Mouse (Mus musculus) cerebellum, postnatal 36 days (tissue): ENCODE results near the gene Kiss1.
A peak's percentile ranks its signal among the peaks of the same experiment; 100 is the strongest.
"Not testable (repeated sequence)": the region's sequence is repeated elsewhere in the genome, so short reads cannot be mapped to it uniquely, and the experiment has no call there.

ENCODE experiments used
- DNase-seq, 2 experiments: peaks; one replicate each; pipeline ENCODE4 v3.0.0; 2021 to 2022; ENCODE audit warnings: mixed read lengths in 2 of 2

The Kiss1 gene

DNA sequence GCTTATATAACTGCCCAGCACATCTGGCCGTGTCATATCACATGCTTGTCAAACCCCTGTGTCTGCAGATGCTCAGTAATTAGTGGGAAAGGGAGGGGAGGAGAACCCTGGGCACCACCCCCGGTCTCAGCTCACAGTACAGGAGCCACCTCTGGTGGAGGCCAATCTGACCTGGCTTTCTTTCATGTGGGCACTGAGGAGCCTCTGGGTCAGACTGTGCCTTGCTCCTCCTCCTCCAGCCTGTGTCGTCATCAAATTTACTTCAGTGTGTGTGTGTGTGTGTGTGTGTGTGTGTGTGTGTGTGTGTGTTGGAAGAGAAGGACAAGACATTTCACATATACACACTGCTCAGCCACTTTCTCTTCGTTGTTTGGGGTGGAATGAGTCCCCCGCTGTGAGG, 1.7 kb downstream of the Kiss1 start:
- DNase-seq = no peak

DNA sequence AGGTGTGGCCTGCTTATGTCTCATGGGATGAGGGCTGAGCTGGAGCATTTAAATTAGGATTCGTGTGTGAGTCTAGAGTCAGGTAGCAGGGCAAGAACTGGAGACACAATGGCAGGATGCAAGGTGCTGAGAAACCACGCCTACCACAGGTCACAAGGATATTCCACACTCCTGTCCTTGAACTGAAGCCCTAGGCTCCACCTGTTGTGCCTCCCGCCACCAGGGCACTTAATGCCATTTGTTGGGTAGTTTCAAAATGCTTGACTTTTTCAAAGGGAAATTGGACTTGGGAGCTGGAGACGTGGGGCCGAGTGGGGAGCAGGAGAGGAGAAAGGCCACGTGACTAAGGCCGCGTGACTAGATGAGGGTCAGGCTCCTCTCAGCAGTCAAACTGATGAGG, 4.3 kb downstream of the Kiss1 start:
- no peak for DNase-seq

DNA sequence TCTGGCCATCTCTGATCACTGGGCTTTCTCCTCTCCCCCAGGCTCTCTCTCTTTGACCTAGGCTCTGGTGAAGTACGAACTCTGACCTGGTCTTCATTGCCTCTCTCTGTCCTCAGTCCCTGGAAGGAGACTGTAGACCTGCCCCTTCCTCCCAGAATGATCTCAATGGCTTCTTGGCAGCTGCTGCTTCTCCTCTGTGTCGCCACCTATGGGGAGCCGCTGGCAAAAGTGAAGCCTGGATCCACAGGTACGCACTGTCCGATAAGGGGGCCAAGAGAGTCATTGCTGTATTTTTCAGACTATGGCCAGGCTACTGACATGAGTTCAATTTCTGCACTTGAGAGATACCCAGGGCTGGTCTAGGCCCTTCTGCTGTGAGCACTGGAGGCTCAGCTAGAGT, 5.4 kb downstream of the Kiss1 start:
- no peak for DNase-seq

DNA sequence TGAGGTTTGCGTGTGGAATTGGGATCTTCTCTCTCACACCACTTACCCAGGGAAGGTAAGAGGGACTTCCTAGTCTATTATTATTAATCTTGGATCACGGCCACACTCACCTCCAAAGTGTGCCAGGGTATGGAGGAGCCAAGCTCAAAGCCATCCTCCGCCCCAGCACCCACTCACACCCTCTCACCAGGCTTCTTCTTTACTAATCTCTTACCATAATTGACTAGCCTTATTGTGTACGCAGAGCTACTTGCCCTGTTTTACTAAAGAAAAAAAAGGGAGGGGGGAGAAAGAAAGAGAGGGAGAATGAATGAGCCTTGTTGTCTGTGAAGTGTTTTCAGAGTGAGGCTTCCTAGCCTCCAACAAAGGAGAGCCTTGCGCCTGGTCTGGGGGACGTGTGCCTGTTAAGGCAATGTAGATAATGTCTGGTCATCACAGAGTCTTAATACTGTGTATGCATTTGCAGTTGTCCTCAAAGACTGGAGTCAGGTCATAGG, 6.7 kb downstream of the Kiss1 start:
- no peak for DNase-seq

DNA sequence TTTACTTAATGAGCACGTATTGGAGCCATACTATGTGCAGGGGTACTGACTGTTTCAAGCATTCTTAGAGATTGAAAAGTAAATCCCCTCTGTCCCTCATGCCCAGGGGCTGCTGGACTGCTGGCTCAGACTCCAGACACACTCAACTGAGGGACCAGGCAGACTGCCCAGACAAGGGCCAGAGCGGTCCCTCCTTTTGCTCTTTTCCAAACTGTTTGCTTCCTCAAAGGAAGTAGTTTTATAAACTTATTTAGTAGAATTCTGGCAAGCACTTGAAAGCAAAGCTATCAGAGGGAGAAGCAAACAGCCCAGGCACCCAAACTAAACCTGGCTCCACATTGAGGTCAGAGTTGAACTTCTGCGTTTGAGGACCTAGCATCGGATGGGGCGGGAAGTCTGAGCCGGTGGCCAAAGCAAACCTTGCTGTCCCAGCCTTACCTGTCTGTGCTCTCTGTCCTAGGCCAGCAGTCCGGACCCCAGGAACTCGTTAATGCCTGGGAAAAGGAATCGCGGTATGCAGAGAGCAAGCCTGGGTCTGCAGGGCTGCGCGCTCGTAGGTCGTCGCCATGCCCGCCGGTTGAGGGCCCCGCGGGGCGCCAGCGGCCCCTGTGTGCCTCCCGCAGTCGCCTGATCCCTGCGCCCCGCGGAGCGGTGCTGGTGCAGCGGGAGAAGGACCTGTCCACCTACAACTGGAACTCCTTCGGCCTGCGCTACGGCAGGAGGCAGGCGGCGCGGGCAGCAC, 7.4 kb downstream of the Kiss1 start:
- no peak for DNase-seq

DNA sequence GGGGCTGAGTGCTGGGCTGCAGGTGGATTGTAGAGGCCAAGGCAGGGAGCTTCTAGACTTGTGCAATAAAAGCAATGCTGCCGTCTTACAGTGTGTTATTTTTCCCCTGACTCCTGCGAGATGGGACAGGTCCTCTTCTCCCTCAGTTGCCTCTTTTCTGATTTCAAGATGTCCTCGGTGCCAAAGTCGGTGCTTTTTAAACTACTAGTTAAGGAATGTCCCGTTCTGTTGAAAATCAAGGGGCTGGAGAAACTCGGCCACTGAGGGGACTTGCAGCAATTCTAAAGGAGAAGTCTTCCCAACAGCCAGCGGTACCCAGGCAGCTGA, 7.9 kb downstream of the Kiss1 start:
- DNase-seq = no peak

DNA sequence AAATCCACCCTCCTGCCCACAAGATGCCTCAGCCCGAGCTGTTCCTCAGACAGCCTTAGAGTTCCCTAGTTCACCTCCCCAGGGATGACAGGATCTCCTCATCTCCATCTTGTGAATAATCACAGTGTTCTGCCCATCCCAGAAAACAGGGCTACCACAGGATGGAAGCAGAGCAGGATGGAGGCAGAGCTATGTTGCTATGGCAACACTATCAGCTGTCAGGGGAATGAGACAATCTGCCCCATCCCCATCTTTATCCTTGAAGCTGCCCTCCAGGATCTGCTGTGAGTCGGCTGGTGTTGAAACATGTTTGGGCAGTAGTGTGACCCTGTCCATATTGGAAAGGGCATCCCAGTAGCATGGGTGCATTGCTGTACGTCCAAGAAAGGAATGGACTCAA, 9.5 kb downstream of the Kiss1 start:
- no peak for DNase-seq

DNA sequence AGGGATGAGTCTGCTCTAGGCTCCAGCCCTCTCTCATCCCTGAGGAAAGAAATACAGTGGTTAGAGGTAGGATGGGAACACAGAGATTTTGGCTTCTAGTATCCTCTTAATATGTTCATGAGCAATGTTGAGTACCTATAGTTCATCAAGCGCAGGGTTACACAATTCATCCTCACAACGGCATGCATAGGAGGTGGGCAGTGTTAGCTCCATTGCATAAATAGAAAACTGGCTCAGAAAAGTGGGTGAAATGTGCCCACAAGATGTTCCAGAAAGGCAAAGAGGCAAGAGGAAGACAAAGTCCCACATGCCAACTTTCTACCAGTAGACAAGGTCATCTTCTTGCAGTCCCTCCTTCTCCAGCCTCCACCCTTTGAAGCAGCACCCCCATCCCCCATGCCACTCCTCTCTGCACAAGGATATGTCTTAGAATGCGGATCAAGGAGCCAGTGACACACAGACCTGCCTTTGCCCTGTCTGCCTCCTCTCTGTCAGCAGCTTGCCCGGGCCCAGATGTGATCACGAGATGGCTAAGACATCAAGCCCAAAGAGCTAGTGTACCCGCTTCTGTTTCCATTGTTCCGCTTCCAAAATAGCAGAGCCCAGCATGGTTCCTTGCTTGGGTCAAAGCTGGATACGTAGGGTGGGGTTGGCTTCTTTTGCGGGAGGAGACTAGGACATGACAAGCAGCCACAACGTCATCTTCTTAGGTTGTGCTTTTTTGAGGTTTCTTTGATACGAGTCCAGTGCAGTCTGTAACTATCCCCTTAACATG, 11.2 kb downstream of the Kiss1 start:
- no peak for DNase-seq

DNA sequence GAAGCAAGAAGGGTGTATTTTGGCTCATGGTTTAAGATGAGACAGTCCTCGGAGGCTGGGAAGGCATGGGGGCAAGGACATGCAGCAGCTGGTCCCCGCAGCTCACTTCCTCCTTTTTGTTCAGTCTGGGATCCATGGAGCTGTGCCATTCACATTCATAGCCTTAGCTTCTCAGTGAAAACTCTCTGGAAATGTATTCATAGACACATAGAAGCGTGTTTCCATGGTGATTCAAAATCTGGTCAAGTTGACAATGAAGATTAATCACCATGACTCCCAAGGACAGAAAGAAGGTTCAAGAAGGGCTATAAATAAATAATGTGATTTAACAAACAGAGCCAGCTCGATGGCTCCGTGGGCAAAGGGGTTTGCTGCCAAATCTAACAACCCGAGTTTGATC, 12.3 kb downstream of the Kiss1 start:
- no peak for DNase-seq

DNA sequence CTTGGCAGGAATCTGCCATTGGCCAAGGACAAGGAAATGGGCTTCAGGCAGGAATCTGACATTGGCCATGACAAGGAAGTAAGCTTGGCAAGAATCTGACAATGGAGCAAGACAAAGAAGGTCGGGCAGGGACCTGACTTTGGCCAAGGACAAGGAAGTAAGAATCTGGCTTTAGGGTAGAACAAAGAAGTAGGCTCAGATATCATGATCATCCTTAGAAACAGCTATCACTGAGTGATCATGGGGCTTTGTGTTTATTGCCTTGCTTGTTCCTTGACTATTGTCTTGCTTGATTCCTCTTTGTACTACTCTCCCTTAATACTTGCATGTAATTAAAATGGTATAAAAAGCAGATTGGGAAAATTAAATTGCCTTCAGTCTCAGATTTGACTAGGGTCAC, 18.7 kb downstream of the Kiss1 start:
- DNase-seq = not testable (repeated sequence)

DNA sequence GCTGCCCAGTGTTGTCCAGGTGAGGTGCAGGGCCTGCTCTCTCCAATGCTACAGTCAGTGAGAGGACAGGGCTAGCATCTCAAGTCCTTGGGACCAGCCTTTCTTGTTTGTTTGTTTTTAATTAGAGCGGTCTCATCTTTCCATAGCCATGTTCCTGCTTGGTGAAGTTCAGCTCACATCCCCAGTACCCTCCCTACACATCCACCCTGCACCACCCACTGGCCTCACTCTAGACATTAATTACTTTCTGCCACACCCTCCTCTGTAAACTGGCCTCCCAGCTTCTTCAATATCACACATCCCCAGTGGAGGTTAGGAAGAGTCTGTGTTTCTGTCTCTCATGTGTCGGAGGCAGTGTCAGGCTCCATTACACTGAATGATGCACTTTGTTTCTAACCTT, 22.7 kb downstream of the Kiss1 start:
- no peak for DNase-seq

DNA sequence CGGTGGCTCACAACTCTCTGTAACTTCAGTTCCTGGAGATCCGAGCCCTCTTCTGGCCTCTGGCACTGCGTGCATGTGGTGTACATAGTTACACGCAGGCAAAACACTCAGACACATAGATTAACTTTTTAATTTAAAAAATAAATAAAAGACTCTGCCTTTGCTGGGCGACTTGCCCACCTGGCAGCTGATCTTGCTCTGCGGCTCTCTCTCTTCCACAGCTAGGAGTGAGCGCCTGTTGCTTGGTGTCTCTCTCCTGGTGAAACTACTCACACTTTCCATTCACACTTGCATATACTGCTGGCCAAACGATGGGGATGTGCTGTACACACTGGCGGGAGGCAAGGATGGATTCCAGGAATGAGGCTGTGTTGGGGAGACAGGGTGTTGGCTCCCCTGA, 24.9 kb downstream of the Kiss1 start:
- DNase-seq = no peak

DNA sequence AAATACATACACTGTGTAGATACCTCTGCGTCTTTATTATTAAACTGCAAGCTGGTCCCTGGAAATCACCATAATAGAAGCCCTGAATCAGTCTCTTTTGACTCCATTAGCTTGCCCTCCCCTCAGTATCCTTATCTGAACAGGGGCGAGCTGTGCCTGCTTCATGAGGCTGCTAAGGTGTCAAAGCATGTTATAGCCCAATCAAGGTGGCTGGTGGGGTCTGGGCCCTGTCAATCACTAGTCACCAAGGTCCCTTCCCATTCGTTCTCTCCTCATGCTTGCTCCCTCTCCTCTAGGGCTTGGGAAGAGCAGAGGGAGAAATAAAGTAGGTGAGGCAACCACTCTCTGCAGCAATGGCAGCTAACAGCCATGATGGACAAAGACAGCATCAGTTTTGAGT, 25.6 kb downstream of the Kiss1 start:
- no peak for DNase-seq

DNA sequence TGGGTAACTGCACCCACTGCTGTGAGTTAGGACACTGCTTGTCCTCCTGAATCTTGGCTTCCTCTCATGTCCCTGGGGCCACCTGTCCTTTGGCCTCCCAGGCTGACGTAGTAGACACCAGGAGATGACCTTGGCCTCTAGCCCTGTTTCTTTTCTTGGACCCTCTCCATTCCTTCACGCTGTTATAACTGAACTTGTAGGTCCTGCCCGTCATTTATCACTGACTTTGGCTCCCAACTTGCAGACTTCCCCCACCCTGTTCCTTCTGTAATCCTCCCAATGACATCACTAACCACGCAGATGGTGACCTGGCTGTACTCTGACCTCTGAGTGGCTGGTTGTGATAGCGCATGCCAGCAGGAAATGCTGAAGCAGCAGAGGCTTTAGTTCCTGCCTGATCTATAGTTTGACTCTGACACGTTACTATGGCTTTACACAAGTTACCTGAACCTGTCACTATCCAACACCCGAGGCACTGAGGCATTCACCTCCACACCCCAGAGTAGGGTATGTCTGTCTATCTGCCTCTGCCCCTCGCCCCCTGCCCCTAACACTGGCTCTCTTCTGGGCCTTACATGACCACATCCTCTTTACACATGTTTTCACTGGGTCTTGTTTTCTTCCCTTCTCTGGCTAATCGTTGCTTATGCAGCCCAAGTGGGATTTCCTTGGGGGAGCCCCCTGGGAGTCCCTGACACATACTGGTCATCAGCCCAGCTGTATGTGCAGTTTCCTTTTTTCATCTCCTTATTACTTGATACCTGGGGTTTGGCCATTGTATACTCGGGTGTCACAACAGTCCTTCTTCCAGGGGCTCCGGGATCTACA, 26.2 kb downstream of the Kiss1 start:
- no peak for DNase-seq

DNA sequence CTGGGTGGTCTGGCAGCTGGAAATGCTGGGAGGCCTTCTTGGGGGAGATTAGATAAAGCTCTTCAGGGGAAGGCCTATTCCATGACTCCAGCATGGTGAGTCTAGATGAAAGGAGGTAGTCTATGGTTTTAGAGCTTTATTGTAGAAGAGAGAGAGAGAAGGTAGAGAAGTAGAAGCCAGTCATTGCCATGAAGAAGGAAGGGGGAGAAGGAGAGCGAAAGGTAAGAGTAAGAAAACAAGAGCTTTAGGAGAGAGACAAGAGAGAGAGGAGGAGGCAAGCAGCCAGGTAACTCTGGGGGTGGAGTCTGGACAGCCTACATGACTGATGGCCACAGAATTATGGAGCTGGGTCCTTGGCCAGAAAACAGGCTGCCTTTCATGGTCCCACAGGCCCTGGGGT, 28.5 kb downstream of the Kiss1 start, which contains the start of gene Ren1:
Ren1 (plus strand) TSS at position 301 of the 400 bp plus-strand sequence.
- DNase-seq = no peak

DNA sequence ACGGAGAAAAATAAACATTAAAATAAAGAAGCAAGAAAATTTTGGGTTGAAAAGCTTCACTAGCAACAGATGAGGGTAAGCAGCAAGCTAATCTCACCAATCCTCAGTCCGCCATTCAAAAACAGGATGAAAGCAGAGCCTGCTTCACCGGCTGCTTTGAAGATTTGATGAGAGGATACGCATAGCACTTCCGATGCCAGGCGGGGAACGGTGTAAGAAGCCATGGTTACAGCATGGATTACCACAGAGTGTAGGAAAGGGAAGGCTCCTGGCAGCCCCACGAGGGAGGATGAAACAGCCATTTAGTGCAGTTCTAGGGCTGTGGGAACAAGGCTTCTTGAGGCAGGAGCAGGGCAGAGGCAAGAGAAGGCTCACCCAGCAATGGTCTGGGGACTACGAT, 30.1 kb downstream of the Kiss1 start:
- no peak for DNase-seq

DNA sequence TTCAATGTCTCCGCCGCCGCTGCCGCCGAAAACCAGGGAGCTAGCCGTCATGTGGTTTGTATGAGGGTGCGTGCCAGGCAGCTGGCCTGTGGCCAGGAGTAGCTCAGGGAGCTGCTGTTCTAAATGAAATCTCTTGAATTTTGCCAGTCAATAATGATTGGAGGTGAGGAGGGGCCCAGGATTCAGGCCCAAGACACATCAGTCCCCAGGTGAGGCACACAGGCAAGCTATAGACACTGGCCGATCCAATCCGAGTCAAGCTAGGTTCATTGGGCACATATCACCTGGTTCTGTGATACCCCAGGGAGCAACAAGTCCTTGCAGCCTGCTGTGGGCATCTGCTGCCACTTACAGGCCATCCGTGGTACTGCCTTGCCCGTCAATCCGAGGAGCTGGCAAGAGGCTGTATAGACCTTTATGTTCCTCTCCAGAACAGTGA, 31.7 kb downstream of the Kiss1 start:
- peak; percentile 84 to 86 for DNase-seq

DNA sequence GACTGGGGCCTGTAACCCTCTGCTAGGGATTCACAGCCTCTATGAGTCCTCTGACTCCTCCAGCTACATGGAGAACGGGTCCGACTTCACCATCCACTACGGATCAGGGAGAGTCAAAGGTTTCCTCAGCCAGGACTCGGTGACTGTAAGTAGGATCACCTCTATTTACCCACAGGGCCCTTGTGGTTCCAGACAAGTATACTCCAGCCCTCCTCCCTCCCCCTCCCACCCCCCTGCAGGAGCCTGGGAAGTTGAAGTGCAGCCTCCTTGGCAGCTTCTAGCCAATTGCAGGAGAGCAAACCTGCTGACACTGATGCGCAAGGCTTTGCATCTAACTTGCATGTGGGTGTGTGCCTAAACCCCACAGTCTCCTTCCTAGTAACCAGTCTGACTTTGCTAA, 33.8 kb downstream of the Kiss1 start:
- DNase-seq = no peak

DNA sequence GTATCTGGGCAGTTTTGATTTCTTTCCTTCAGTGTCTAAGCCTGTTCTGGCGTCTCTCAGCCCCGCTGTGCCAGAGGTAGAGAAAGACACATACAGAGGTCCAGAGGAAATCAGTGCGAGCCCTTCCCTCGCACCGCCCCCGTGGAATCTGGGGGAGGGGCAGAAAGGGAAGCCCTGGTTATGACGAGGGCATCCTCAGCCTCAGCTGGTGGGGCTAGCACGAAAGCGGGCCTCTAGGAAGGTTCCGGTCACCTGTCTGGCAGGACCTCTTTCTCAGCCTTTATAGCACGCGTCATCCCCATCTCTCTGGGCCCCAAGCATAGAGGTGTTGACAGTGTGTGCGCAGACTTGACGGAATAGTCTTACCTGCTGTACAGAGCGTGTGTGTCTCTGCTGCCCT, 34.2 kb downstream of the Kiss1 start:
- DNase-seq = no peak

DNA sequence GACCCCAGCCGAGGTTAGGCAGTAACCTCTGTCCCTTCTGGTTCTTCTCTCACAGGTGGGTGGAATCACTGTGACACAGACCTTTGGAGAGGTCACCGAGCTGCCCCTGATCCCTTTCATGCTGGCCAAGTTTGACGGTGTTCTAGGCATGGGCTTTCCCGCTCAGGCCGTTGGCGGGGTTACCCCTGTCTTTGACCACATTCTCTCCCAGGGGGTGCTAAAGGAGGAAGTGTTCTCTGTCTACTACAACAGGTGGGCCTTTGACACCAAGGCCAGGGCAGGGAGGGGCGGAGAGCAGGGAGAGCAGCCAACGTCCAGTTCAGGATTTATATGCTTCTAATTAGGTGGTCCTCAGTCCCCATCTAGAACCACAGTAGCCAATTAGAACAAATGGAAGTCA, 34.7 kb downstream of the Kiss1 start:
- no peak for DNase-seq

DNA sequence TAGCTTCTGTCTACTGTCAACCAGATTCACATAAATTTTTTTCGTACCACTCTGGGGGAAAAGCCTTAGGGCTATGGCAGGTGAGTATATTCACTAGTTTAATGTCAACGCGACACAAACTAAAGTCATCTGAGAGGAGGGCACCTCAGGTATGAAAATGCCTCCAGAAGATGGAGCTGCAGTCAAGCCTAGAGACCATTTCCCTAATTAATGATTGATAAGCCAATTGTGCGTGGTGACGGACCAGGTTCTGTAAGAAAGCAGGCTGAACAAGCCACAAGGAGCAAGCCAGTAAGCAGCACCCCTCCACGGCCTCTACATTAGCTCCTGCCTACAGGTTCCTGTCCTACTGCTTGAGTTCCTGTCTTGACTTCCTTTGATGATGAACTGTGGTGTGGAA, 39.3 kb downstream of the Kiss1 start:
- DNase-seq = no peak

DNA sequence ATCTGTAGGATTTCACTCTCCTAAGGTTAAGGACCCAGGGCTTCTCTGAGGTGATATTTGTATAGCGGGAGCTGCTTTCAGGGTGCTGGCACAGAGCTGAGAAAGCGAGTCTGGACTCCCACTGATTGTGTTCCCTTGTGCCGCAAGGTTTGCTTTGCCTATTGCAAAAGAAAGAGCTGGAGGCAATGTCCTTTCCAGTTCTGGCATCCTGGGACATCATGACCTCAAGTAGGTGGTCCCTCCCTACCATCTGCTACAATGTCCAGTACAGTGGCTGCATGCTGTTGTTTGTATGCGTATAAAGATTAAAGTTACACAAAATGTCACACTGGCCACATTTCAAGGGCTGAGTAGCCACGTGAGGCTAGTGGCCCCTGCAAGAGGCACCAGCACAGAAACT, 40.4 kb downstream of the Kiss1 start:
- DNase-seq = no peak

DNA sequence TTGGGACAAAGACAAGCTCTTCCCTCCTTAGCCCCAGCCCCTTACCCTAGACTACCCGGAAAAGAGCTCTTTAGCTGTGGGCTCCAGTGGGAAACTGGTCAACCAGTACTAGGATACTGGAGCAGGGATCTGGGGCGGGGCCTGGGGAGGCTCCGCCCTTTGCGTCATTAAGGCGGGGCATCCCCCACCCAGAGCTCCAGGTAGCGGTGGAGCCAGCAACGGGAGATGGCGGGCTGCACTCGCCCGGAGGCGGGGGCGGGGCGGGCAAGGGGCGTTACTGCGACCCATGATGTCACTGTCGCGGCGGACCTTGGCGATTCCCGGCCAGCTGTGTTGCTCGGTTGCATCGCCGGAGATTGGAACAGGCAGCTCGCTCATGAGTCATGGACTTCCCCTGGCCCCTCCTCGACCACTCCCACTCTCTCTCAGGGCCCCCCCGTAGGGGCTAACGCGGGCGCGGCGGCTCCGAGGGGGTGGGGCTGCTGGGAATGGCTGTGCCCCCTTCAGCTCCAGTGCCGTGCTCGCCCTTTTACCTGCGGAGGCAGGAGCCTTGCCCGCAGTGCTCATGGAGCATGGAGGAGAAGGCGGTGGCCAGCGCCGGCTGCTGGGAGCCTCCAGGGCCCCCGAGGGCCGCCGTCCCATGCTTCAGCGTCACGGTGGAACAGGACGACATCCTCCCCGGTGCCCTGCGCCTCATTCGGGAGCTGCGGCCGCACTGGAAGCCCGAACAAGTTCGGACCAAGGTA, 41.8 kb downstream of the Kiss1 start, which contains the start of gene Etnk2:
Etnk2 (plus strand) TSS at position 297 of the 746 bp plus-strand sequence.
- peak; percentile 48 to 56 for DNase-seq
